Mouse (Mus musculus) forebrain, embryonic 10.5 days (tissue): ENCODE measurements around the gene Tfam. TPM values are rescaled to one million over a fixed set of nuclear protein-coding genes. Genes with fewer than 3 reads are reported as not detected.

Experiments used
- DNase-seq: peaks from one replicate; pipeline ENCODE4 v3.0.0-alpha.2; 2017; ENCODE audit warnings: low spot score; ENCODE audit errors: extremely low spot score
- H3K27ac ChIP-seq: fragments of 300-500 bp; sonication (generic); 2 replicates; pipeline ENCODE4 v1.5.1; 2016; ENCODE audit warnings: mild to moderate bottlenecking
- H3K27me3 ChIP-seq: fragments of 300-500 bp; sonication (generic); 2 replicates; pipeline ENCODE4 v1.6.1; 2016; ENCODE audit warnings: mild to moderate bottlenecking; ENCODE audit not compliant: poor library complexity, severe bottlenecking
- H3K36me3 ChIP-seq: fragments of 300-500 bp; sonication (generic); replicated peaks from 2 replicates; pipeline ENCODE4 v1.6.1; 2016; ENCODE audit warnings: mild to moderate bottlenecking, moderate library complexity
- H3K4me1 ChIP-seq: fragments of 300-500 bp; sonication (generic); 2 replicates; pipeline ENCODE4 v1.6.1; 2016
- H3K4me3 ChIP-seq: fragments of 300-500 bp; sonication (generic); 2 replicates; pipeline ENCODE4 v1.5.1; 2016; ENCODE audit warnings: mild to moderate bottlenecking, moderate library complexity
- H3K9me3 ChIP-seq: fragments of 300-500 bp; sonication (generic); 2 replicates; pipeline ENCODE4 v1.6.1; 2016; ENCODE audit warnings: mild to moderate bottlenecking, moderate library complexity
- WGBS: fragments of 180-500 bp; shearing (Covaris S2); methylation state at CpG from one replicate; pipeline ENCODE4 v1.1.7; 2016; 5-methylcytosine and 5-hydroxymethylcytosine counted together
- polyA plus RNA-seq: library from polyadenylated mRNA; unstranded; fragments of >200 nt; fragmentation: Nextera tagmentation; extraction: Ambion mirVana; gene quantifications from 2 replicates; pipeline ENCODE4 v1.2.1, GENCODE M21; 2016

Gene Tfam
- polyA plus RNA-seq, 1 experiment from 2014 or later = 88.5 TPM

DNA sequence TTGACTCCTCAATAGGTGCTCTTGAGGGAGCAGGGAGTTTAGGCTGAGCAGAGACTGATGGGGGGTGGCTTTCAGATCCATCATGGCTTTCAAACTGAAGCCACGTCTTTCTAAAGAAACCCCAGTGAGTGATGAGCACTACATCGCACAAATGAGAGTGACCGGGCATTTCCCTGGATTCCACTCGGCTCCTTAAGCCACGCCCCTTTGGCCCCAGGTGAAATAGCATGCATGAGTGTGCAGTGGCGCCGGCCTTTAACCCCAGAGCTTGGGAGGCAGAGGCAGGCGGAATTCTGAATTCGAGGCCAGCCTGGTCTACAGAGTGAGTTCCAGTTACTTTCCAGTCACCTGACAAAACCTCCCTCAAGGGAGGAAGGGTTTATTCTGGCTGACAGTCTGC lies 22.1 kb downstream of the Tfam start:
- H3K27me3 ChIP-seq = peaks cover 3% of the 10 kb centered on the region; the same call in 1 of the 2 replicates
- WGBS = 78% methylated on average over 9 of the region's 9 CpGs
- no peaks in the 10 kb centered on the region for H3K36me3 ChIP-seq
- DNase-seq = no peak
- H3K9me3 ChIP-seq = no peaks in the 10 kb centered on the region
- H3K4me3 ChIP-seq = no peak overlapping the region
- no peak overlapping the region for H3K27ac ChIP-seq
- no peaks in the 10 kb centered on the region for H3K4me1 ChIP-seq

DNA sequence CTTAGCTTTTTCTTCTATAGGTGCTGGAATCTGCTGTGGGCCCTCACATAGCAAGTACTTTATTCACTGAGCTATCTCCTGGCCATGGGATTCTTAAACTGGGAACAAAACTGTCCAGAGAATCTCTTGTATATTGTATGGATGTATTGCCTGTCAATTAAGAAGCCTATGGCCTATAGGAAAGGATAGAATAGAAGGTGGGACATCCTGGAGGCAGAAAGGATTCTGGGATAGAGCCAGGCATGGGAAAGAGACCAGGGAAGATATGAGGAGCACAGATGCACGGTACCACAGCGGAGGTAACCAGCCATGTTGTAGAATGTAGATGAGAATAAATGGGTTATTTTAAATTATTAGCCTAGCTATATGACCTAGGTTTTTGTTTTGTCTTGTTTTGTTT lies 36.6 kb downstream of the Tfam start:
- H3K27ac ChIP-seq = no peak overlapping the region
- H3K4me1 ChIP-seq = no peaks in the 10 kb centered on the region
- no peak for DNase-seq
- no peaks in the 10 kb centered on the region for H3K9me3 ChIP-seq
- WGBS = 92% methylated on average over 2 of the region's 2 CpGs
- no peak overlapping the region for H3K4me3 ChIP-seq
- no peaks in the 10 kb centered on the region for H3K27me3 ChIP-seq
- no peaks in the 10 kb centered on the region for H3K36me3 ChIP-seq

DNA sequence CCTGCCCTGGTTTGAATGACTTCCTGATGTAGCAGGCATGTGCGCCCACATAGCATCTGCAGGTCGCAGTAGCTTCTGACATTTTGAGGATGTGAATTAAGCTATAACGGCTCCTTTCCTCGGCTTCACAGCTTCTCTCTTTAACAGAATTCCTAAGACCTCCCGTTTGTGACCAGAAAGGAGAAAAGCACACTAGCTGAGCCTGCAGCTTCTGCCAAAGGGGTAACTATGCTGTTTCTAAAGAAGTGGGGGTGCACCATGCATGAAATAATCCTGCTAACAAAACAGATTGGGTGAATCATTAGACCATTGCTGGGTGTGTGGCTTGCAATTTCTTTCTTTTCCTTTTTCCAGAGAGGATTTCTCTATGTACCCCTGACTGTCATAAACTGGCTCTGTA lies 37.1 kb downstream of the Tfam start:
- H3K9me3 ChIP-seq = no peaks in the 10 kb centered on the region
- 77% methylated on average over 5 of the region's 5 CpGs for WGBS
- no peaks in the 10 kb centered on the region for H3K4me1 ChIP-seq
- H3K27me3 ChIP-seq = no peaks in the 10 kb centered on the region
- no peak overlapping the region for H3K27ac ChIP-seq
- no peak for DNase-seq
- H3K4me3 ChIP-seq = no peak overlapping the region
- H3K36me3 ChIP-seq = no peaks in the 10 kb centered on the region

- DNase-seq = no peak
- no peaks in the 10 kb centered on the region for H3K9me3 ChIP-seq
- H3K4me3 ChIP-seq = no peak overlapping the region
- H3K36me3 ChIP-seq = no peaks in the 10 kb centered on the region
- H3K4me1 ChIP-seq = no peaks in the 10 kb centered on the region
- WGBS = 95% methylated on average over 8 of the region's 8 CpGs
- H3K27me3 ChIP-seq = no peaks in the 10 kb centered on the region
- H3K27ac ChIP-seq = no peak overlapping the region
Observed at GRCm38 (mm10) chr10:71198676-71199075, 39.4 kb downstream of the Tfam start.

DNA sequence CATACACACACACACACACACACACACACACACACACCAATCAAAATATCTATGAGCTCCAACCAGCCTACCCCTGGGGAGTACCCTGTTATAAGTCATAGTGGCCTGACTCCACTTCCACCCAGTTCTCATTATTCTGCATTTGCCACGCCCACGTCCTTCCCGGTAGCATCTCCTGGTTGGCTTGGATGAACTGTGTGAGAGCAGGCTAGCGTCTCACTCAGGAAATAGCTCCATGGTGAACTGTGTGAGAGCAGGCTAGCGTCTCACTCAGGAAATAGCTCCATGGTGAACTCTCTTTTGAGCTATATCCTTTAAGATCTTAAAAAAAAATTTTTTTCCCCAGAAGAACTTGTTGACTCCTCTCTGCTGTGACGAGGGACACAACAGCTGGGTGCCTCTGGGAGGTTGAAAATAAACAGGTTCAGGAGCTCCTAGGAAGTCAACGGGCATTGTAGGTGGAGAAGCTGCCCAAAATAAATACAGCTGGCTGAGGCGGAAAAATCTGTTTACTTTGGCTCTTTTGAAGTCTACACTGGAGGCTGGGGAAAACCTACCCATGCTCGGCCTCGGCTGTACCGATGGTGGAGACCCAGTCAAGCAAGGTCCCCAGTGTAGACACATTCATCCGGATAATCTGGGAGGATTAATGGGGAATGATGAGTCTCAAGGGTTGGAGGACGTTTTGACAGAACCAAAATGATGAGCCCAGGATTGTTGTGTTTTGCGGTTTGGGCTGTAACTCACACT lies 40.9 kb downstream of the Tfam start:
- Histone ChIP-seq H3K27ac (no peak overlapping the region), H3K4me3 (no peak overlapping the region), H3K9me3 (no peaks in the 10 kb centered on the region), H3K36me3 (no peaks in the 10 kb centered on the region), H3K27me3 (no peaks in the 10 kb centered on the region), H3K4me1 (no peaks in the 10 kb centered on the region)
- no peak for DNase-seq
- WGBS = 87% methylated on average over 14 of the region's 14 CpGs

- no peak overlapping the region for H3K4me3 ChIP-seq
- WGBS = 58% methylated on average over 9 of the region's 9 CpGs
- H3K27ac ChIP-seq = no peak overlapping the region
- no peaks in the 10 kb centered on the region for H3K4me1 ChIP-seq
- H3K36me3 ChIP-seq = no peaks in the 10 kb centered on the region
- H3K27me3 ChIP-seq = no peaks in the 10 kb centered on the region
- H3K9me3 ChIP-seq = no peaks in the 10 kb centered on the region
- DNase-seq = no peak
Observed at GRCm38 (mm10) chr10:71195501-71195900, 42.6 kb downstream of the Tfam start.

- Histone ChIP-seq H3K27me3 (no peaks in the 10 kb centered on the region), H3K9me3 (no peaks in the 10 kb centered on the region), H3K4me1 (no peaks in the 10 kb centered on the region), H3K27ac (no peak overlapping the region), H3K36me3 (no peaks in the 10 kb centered on the region), H3K4me3 (no peak overlapping the region)
- DNase-seq = no peak
- WGBS = 86% methylated on average over 7 of the region's 7 CpGs
Observed at GRCm38 (mm10) chr10:71194713-71195112, 43.4 kb downstream of the Tfam start.

DNA sequence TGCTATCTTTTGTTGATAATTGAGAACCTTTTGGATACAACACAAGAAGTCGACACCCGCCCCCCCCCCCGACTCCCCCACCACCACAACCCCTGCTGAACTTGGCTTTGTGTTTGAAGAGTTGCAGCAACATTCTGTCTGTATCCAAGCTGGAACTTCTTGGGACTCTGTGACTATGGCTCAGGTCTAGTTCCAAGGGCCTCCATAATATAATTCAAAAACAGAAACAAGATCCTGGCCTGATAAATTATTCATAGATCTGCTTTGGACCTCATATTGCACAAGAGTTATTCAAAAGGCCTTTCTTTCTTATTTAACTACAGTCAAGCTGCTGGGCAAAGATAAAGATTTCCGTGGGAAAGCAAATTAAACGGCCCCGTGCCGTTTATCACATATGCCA lies 44.8 kb downstream of the Tfam start:
- Histone ChIP-seq H3K27ac (no peak overlapping the region), H3K9me3 (no peaks in the 10 kb centered on the region), H3K4me1 (no peaks in the 10 kb centered on the region), H3K36me3 (no peaks in the 10 kb centered on the region), H3K27me3 (no peaks in the 10 kb centered on the region), H3K4me3 (no peak overlapping the region)
- no peak for DNase-seq
- WGBS = 87% methylated on average over 7 of the region's 7 CpGs

GRCm38 (mm10) chr10:71192886-71193285 lies 45.2 kb downstream of the Tfam start:
- WGBS = 87% methylated on average over 11 of the region's 11 CpGs
- DNase-seq = no peak
- H3K36me3 ChIP-seq = no peaks in the 10 kb centered on the region
- no peaks in the 10 kb centered on the region for H3K27me3 ChIP-seq
- no peak overlapping the region for H3K27ac ChIP-seq
- H3K4me1 ChIP-seq = no peaks in the 10 kb centered on the region
- H3K4me3 ChIP-seq = no peak overlapping the region
- H3K9me3 ChIP-seq = no peaks in the 10 kb centered on the region

DNA sequence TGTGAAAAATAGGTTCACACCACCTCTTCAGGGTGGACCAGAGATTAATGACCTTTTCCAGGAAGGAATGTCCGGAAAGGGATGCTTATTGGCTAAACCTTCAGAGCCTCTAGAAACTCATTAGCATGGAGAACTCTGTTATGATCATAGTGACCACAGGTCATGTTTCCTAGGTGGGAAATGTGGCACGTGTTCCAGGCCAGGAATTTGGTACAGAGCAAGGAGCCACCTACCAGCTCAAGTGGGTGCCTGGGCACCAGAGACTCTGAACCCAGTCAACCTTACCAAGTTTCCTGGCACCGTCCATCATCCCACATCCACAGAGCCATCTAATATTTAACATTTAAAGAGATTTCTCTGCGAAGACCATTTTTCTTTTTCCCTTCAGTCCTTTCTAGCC lies 49.4 kb downstream of the Tfam start:
- Histone ChIP-seq H3K4me3 (no peak overlapping the region), H3K27me3 (no peaks in the 10 kb centered on the region), H3K9me3 (no peaks in the 10 kb centered on the region), H3K4me1 (no peaks in the 10 kb centered on the region), H3K27ac (no peak overlapping the region), H3K36me3 (no peaks in the 10 kb centered on the region)
- DNase-seq = no peak
- WGBS = 92% methylated on average over 4 of the region's 4 CpGs

GRCm38 (mm10) chr10:71185059-71185458 lies 53.0 kb downstream of the Tfam start:
- no peaks in the 10 kb centered on the region for H3K9me3 ChIP-seq
- WGBS = 88% methylated on average over 7 of the region's 7 CpGs
- no peak overlapping the region for H3K4me3 ChIP-seq
- no peaks in the 10 kb centered on the region for H3K36me3 ChIP-seq
- DNase-seq = no peak
- H3K27me3 ChIP-seq = no peaks in the 10 kb centered on the region
- no peaks in the 10 kb centered on the region for H3K4me1 ChIP-seq
- no peak overlapping the region for H3K27ac ChIP-seq

- 72% methylated on average over 7 of the region's 7 CpGs for whole genome bisulfite sequencing
- Histone ChIP-seq H3K9me3 (no peaks in the 10 kb centered on the region), H3K4me3 (no peak overlapping the region), H3K27ac (no peak overlapping the region), H3K4me1 (no peaks in the 10 kb centered on the region), H3K36me3 (no peaks in the 10 kb centered on the region), H3K27me3 (no peaks in the 10 kb centered on the region)
- no peak for DNase-seq
Observed at GRCm38 (mm10) chr10:71183339-71184031, 54.6 kb downstream of the Tfam start.

DNA sequence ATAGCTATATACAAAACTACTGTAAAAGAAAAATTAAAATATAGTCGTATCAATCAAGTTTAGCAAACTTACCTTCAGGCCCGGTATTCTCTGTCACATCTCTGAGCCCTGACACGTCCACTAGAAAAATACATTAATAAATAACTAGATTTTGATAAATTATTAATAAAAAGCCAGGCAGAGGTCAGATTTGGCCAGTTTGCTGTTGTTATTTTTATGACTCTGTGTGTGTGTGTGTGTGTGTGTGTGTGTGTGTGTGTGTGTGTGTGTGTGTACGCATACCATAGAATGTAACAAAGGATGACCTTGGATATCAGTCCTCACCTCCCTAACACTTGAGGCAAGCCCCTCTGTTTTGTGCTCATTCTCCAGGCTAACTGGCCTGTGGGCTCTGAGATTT lies 56.1 kb downstream of the Tfam start:
- Histone ChIP-seq H3K4me1 (no peaks in the 10 kb centered on the region), H3K27me3 (no peaks in the 10 kb centered on the region), H3K9me3 (no peaks in the 10 kb centered on the region), H3K4me3 (no peak overlapping the region), H3K27ac (no peak overlapping the region), H3K36me3 (no peaks in the 10 kb centered on the region)
- no peak for DNase-seq
- 92% methylated on average over 4 of the region's 4 CpGs for WGBS
